Mouse (Mus musculus): ENCODE measurements around the gene 1700067P10Rik.

1700067P10Rik gene

GRCm38 (mm10) chr17:48097011-48097742, 8.1 kb downstream of the 1700067P10Rik start:
- DNase-seq = peak; percentile 74

GRCm38 (mm10) chr17:48097743-48098527, 8.8 kb downstream of the 1700067P10Rik start:
- DNase-seq = no peak

GRCm38 (mm10) chr17:48098528-48098890, 9.4 kb downstream of the 1700067P10Rik start:
- DNase-seq = peak; percentile 10

GRCm38 (mm10) chr17:48099312-48099711, 10.2 kb downstream of the 1700067P10Rik start:
- DNase-seq = no peak

- DNase-seq = peak; percentile 90
These were observed 11.6 kb downstream of the 1700067P10Rik start for GRCm38 (mm10) chr17:48100441-48101417.

- no peak for DNase-seq
These were observed 18.2 kb downstream of the 1700067P10Rik start for GRCm38 (mm10) chr17:48107333-48107732.

GRCm38 (mm10) chr17:48107862-48108261, 18.7 kb downstream of the 1700067P10Rik start:
- DNase-seq = no peak

GRCm38 (mm10) chr17:48108520-48108919, 19.4 kb downstream of the 1700067P10Rik start:
- no peak for DNase-seq

GRCm38 (mm10) chr17:48110547-48111287, 21.6 kb downstream of the 1700067P10Rik start:
- peak; percentile 68 for DNase-seq

GRCm38 (mm10) chr17:48118570-48118969, 29.5 kb downstream of the 1700067P10Rik start:
- no peak for DNase-seq

- DNase-seq = peak; percentile 88
These were observed 30.5 kb downstream of the 1700067P10Rik start for GRCm38 (mm10) chr17:48119656-48120055.

GRCm38 (mm10) chr17:48120456-48120855, 31.3 kb downstream of the 1700067P10Rik start:
- no peak for DNase-seq

- no peak for DNase-seq
These were observed 43.7 kb downstream of the 1700067P10Rik start for GRCm38 (mm10) chr17:48132810-48133209.

Measured in lung, postnatal 36 days (tissue).